Mouse (Mus musculus) embryonic facial prominence, embryonic 14.5 days (tissue): Measurements from ENCODE around the gene F5. TPM values are rescaled to one million over a fixed set of nuclear protein-coding genes. Genes with fewer than 3 reads are reported as not detected.

Experiments used
- polyA plus RNA-seq: library from polyadenylated mRNA; unstranded; fragments of >200 nt; fragmentation: Nextera tagmentation; extraction: Ambion mirVana; gene quantifications from 2 replicates; pipeline ENCODE4 v1.2.1, GENCODE M21; 2014

Gene F5
- polyA plus RNA-seq, 1 experiment from 2014 or later, result 0.21 TPM

Other genes with a start within 250 kb of the F5 start
- 15.6 and 15.9 TPM in 2 replicates for gene Scyl3, start 222.7 kb upstream of the F5 start, polyA plus RNA-seq
- 16.8 and 18.8 TPM in 2 replicates for gene BC055324, start 157.0 kb upstream of the F5 start, polyA plus RNA-seq
- 7.7 and 8.1 TPM in 2 replicates for gene Mettl18, start 156.9 kb upstream of the F5 start, polyA plus RNA-seq
- 0.13 and 0.25 TPM in 2 replicates for gene Sele, start 103.6 kb upstream of the F5 start, polyA plus RNA-seq
- 0.56 and 0.79 TPM in 2 replicates for gene Sell, start 89.9 kb upstream of the F5 start, polyA plus RNA-seq
- gene Selp, start 36.6 kb upstream of the F5 start, polyA plus RNA-seq, result 0.34 and 0.71 TPM in 2 replicates
- gene Slc19a2, start 97.2 kb downstream of the F5 start, polyA plus RNA-seq, result 8.2 and 11.0 TPM in 2 replicates
- gene Ccdc181, start 123.7 kb downstream of the F5 start, polyA plus RNA-seq, result 7.4 and 9.8 TPM in 2 replicates
- 27.3 and 30.9 TPM in 2 replicates for gene Nme7, start 152.3 kb downstream of the F5 start, polyA plus RNA-seq
- 28.6 and 29.6 TPM in 2 replicates for gene Blzf1, start 155.7 kb downstream of the F5 start, polyA plus RNA-seq